Mouse (Mus musculus): ENCODE results near the gene 4931428F04Rik.

Gene 4931428F04Rik

DNA sequence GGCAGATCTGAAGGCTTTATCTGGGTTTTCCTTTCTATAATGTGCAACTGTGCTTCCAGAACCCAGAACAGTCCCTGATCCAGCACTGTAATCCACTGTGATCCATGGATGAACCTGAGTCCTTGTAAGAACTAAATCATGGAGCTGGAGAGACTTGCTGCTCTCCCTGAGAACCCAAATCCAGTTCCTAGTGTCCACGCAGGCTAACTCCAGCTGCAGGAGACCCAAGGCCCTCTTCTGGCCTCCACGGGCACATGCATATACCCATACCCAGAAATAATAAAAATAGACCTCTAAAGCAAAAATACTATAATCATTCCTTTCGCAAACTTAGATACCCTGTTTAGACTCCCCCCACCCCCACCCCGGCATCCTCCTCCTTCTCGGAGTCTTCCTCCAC lies 1.4 kb downstream of the 4931428F04Rik start:
- DNase-seq (ENCODE audit: low read depth, low spot score) = no peak

GRCm38 (mm10) chr8:105286907-105287306 lies 2.8 kb downstream of the 4931428F04Rik start:
- no peak for DNase-seq (ENCODE audit: low read depth, low spot score)

GRCm38 (mm10) chr8:105285514-105285913 lies 4.2 kb downstream of the 4931428F04Rik start:
- no peak for DNase-seq (ENCODE audit: low read depth, low spot score)

DNA sequence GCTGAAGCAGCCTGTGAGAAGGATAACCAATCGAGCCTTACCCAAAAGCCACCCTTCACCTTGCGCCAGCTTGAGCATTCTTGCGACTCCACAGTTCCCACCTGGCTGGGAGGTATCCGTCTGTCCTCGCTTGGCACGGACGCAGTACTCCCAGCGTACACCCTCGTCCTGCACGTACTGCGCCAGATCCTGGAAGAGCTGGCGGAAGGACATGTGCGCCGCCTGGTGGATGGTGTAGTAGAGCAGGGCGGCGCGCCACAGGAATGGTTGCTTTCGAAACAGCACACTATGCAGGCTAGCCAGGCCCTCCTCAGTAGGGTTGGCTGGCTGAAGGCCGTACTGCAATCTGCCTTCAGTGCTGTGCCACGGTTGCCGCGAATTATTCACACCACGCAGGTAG lies 6.6 kb downstream of the 4931428F04Rik start:
- DNase-seq (ENCODE audit: low read depth, low spot score) = no peak

GRCm38 (mm10) chr8:105282239-105282638 lies 7.4 kb downstream of the 4931428F04Rik start:
- no peak for DNase-seq (ENCODE audit: low read depth, low spot score)

GRCm38 (mm10) chr8:105281821-105282220 lies 7.8 kb downstream of the 4931428F04Rik start:
- no peak for DNase-seq (ENCODE audit: low read depth, low spot score)

DNA sequence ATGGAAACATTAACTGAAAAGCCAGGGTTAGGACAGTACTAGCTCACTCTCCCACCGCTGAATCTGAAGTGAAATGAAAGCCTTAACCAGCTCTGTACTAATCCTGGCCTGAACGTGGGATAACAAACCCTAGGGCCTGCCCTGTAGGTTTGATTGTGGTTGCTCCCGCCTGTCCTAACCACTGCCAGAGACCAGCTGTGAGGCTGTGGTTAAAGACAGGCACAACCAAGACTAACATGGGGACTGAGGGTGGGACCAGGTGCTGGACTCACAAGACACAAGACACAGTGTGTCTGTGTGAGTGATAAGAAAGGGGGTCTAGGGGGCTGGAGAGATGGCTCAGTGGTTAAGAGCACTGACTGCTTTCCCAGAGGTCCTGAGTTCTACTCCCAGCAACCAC lies 9.1 kb downstream of the 4931428F04Rik start:
- no peak for DNase-seq (ENCODE audit: low read depth, low spot score)

GRCm38 (mm10) chr8:105278911-105279334 lies 10.7 kb downstream of the 4931428F04Rik start:
- DNase-seq (ENCODE audit: low read depth, low spot score) = no peak

GRCm38 (mm10) chr8:105276292-105277120 lies 13.2 kb downstream of the 4931428F04Rik start:
- no peak for DNase-seq (ENCODE audit: low read depth, low spot score)

DNA sequence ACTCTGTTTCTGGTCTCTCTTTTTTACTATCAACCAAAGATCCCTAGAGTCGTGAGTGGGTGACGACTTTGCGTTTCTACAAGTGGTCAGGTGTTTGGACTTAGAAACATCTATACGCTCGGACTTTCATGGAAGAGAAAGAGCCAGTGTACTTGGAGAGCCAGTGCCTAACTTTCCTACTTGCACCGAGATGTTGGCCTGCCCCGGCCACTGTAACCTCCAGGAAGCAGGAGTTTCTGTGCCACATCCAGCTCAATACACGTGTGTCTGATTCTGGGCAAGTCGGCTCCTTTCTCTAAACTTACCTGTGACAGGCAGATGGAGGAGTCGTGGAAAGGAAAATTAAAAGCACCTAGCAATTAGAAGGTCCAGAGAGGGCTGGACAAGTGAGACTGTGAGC lies 13.8 kb downstream of the 4931428F04Rik start, which contains the start of gene Nol3:
Gene Nol3, plus strand, starts transcription at position 301 of the 400 bp plus-strand sequence.
- DNase-seq (ENCODE audit: low read depth, low spot score) = no peak

DNA sequence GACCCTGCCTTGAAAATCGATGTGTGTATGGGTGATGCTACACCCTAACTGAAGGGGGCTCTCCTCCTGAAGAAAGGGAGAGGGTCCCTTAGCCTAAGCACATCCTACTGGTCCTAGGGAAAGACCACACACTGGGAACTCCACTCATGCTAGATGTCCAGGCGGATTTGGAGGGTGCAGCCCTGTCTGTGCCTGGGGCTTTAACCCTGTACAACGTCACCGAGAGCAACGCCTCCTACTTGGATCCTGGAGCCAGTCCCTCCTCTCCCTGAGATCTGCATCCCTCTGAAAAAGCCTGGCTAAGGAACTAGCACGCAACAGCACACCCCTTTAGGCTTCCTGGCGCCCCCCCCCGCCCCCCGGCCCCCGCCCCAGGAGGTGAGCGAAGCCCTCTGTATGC lies 14.3 kb downstream of the 4931428F04Rik start:
- DNase-seq (ENCODE audit: low read depth, low spot score) = no peak

DNA sequence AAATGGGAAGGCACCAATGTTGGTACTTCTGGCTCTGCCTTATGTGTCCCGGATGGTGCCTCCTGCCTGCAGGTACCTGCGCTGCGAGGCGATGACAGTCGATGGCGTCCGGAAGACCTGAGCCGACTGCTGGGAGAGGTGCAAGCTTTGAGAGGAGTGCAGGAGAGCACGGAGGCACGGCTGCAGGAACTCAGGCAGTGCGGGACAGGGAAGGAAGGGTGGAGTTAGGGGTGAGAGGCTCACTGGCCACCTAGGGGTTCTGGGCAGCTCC lies 18.8 kb downstream of the 4931428F04Rik start:
- no peak for DNase-seq (ENCODE audit: low read depth, low spot score)

DNA sequence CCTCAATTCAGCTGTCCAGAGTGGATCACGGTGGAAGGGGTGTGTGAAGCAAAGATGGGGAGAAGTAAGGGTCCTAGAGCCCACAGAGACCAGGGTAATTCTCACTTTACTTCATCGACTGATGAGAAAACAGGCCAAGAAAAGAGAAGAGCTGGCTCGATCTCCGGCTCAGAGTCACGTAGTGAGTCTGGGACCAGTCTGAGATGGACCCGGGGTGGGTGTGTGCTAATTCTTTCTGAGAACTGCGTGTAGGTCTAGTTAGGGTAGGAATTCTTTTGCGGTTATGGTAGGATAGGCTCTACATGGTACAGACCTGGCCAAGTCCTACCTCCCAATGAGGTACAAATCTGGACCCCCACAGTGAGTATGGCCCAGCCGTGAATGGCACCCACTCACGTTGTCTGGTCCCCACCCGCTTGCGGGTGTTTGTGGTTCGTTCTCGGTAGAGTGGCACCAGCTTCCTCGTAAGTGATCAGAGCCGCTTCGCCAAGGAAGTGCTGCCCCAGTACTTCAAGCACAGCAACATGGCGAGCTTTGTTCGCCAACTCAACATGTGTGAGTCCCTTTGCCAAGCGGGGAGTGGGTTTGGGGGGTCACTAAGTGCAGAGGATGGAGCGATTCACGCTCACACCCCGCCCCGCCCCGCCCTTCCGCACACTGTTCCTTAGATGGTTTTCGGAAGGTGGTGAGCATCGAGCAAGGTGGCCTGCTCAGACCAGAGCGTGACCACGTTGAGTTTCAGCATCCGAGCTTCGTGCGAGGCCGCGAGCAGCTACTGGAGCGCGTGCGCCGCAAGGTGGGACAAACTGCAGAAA lies 19.4 kb downstream of the 4931428F04Rik start:
- DNase-seq (ENCODE audit: low read depth, low spot score) = no peak

DNA sequence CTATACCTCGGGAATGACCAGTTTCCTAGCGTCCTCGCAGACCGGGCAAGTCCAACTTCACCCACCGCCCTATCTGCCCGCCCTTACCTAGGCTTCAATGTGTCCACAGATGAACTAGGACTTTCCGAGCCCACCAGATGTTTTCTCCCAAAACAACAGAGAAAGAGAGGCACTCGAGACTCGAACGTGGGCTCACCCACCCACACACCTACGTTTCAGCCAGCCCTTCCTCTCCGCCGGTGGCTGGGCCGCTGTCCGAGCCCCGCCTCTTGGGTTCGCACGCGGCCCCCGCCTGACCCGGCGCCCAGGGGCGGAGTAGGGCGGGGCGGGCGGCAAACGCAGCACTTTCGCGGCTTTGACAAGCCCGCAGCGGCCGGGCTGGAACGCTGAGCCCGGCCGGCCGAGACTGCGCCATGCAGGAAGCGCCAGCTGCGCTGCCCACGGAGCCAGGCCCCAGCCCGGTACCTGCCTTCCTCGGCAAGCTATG lies 20.2 kb downstream of the 4931428F04Rik start, which contains the start of gene Hsf4:
Gene Hsf4, plus strand, starts transcription at position 341 of the 487 bp plus-strand sequence.
- DNase-seq (ENCODE audit: low read depth, low spot score) = no peak

DNA sequence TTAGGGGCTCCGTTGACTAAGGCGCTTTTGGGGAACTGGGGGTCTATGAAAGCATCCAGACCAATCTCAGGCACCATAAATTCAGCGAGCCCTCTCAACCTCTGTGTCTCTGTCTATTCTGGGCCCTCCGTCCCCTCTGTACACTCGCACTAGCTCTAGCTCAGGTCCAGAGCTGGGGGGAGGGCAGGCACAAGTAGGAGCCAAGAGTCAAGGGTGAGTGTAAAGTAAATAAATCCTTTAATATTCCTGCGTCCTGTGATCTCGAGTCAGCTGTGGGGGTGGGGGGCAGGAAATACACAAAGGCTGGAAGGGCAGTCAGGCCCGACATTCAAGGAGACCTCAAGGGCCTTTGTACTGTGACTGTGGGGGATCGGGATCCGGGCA lies 20.6 kb downstream of the 4931428F04Rik start:
- DNase-seq (ENCODE audit: low read depth, low spot score) = no peak

DNA sequence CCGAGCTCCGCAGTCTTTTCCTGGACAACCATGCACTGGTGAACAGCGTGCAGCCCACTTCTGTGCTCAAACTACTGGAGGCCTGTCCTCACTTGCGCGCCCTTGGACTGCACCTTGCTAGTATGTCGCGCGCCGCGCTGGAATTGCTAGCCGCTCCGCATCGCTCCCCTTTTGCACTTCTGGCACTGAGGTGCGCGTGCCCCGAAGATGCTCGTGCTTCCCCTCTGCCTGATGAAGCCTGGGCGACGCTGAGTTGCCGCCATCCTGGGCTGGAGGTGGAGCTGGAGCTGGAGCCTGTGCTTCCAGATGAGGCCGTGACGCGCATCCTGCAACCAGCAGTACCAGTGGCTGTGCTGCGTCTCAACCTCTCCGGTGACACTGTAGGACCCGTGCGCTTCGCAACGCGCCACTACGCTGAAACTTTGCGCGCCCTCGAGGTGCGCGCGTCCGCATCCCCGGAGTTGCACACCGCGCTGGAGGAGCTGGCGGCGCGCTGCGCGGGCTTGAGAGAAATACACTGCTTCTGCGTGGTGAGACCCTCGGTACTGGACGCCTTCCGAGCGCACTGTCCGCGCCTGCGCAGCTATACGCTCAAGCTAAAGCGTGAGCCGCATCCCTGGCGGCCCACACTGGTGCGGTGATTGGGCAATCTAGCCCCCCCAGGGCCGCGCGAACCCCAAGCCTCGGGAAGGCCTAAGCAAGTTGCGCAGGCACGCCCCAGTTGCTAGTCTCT lies 21.2 kb downstream of the 4931428F04Rik start:
- DNase-seq (ENCODE audit: low read depth, low spot score) = no peak

- no peak for DNase-seq (ENCODE audit: low read depth, low spot score)
Measured at GRCm38 (mm10) chr8:105266775-105267174, 22.9 kb downstream of the 4931428F04Rik start.

DNA sequence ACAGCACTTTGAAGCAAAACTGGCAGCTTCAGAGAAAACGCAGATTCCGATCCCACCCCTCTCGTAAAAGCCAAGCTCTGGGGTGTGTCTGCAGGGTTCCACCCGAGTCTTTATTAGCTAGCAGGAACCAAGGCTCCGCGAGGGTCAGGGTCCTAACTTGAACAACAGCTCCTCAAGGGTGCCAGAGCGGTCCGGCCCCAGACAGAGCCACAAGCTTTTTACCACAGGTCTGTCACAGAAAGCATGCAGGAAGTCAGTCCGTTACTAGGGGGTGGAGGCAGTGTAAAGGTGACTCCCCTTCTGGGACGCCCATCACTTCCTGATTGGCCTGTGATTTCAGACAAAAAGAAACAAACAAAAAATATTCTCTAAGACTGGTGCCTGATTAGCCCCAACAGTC lies 24.5 kb downstream of the 4931428F04Rik start:
- no peak for DNase-seq (ENCODE audit: low read depth, low spot score)

- no peak for DNase-seq (ENCODE audit: low read depth, low spot score)
Measured at GRCm38 (mm10) chr8:105264024-105264982, 25.4 kb downstream of the 4931428F04Rik start, which contains the start of the genes Tradd and Fbxl8. Tradd (minus strand) TSS chr8:105264609. Fbxl8 (plus strand) TSS chr8:105264648.

GRCm38 (mm10) chr8:105263244-105263912 lies 26.3 kb downstream of the 4931428F04Rik start:
- no peak for DNase-seq (ENCODE audit: low read depth, low spot score)

Measured in WW6 (cell line).